10 mouse cellular contexts compared by ENCODE assay signal in genomic region chr14:20768581-20768980, GRCm38 (mm10). TPM values are rescaled to one million over a fixed set of nuclear protein-coding genes. Genes with fewer than 3 reads are reported as not detected.
A peak's percentile ranks its signal among the peaks of the same experiment; 100 is the strongest.
DNase-seq lines count a peak whose midpoint lies in the region; TF ChIP-seq lines count a peak whose summit lies in the region.
"Had no signal": no experiment of that assay in that cellular context is flagged by ENCODE, and none has a peak within 500 bp of the region (broad histone marks: within the 10 kb centered on the region; RNA-seq: fewer than 3 reads in every experiment).

No protein-coding gene starts in this region.

- 43% methylated on average over 5 of the region's 5 CpGs for WGBS in lung, adult 2 months

- H3K4me1 ChIP-seq in lung, adult 2 months (ENCODE audit: control insufficient read depth, insufficient read depth, low read length), result peaks cover 24% of the 10 kb centered on the region

- intact Hi-C loops in gastrocnemius, adult 2 months (cut with DNase I), result loop anchor here (10.0 kb wide), 1 partner anchor 226 kb away; no protein-coding TSS in a partner anchor
- intact Hi-C loops in gastrocnemius, postnatal 36 days (cut with DNase I), result no loop called here

- H3K27ac ChIP-seq in gastrocnemius, adult 2 months, result peak overlapping the region; percentile 86
- H3K27ac ChIP-seq: kidney, embryonic 15.5 days had no signal

- no peak overlapping the region for H3K4me3 ChIP-seq in gastrocnemius, adult 2 months
- no peak overlapping the region for H3K4me3 ChIP-seq in lung, adult 2 months (replicated peaks; ENCODE audit: extremely low read depth, low read depth, low read length)
- H3K4me3 ChIP-seq: kidney, embryonic 15.5 days had no signal

- TF ChIP-seq POLR2A in lung, adult 2 months (IDR thresholded peaks at IDR 0.05; ENCODE audit: borderline replicate concordance, extremely low read depth, low read depth, low read length), result no peak

- DNase-seq in gastrocnemius, adult 2 months, result no peak
- DNase-seq in gastrocnemius, postnatal 36 days, result no peak
- DNase-seq in 3T3-L1 (ENCODE audit: low read depth, low spot score), result peak; percentile 45
- DNase-seq in heart, adult 9 months (ENCODE audit: low spot score in 2 of 2), result peak; percentile 33 to 56
- peak; percentile 68 for DNase-seq in lung, adult 2 months
- no peak for DNase-seq in adrenal gland, postnatal 36 days
- DNase-seq in cerebellum, adult 8-10 months, result no peak
- DNase-seq in B cell, adult 2 months, result no peak
- DNase-seq: cerebellum, adult 2 months had no signal

- TF ChIP-seq CTCF in gastrocnemius, adult 2 months (IDR thresholded peaks at IDR 0.05), result no peak
- no peak for TF ChIP-seq CTCF in lung, adult 2 months (IDR thresholded peaks at IDR 0.05; ENCODE audit: insufficient read depth, low read length)

RNA-seq across cellular contexts. Expression of gene Camk2g, which starts 25.3 kb away (rescaled TPM):
- total RNA-seq in gastrocnemius, adult 2 months (2021), result 100 to 1,000 TPM; 162 to 163 TPM
- total RNA-seq in gastrocnemius, postnatal 36 days (2021), result 100 to 1,000 TPM; 170 to 172 TPM
- polyA plus RNA-seq in lung, adult 2 months (2012; rRNA removed), result 30.1 and 30.9 TPM in 2 replicates
- 10 to 100 TPM; 45.8 to 54.6 TPM for total RNA-seq in adrenal gland, postnatal 36 days (2021)

RNA-seq across cellular contexts. Expression of gene Ndst2, which starts 34.2 kb away (rescaled TPM):
- total RNA-seq in gastrocnemius, adult 2 months (2021), result 1 to 10 TPM; 6.2 to 7.1 TPM
- 1 to 10 TPM; 4.9 to 7.3 TPM for total RNA-seq in gastrocnemius, postnatal 36 days (2021)
- polyA plus RNA-seq in lung, adult 2 months (2012; rRNA removed), result 36.9 and 44.0 TPM in 2 replicates
- 10 to 100 TPM; 24.1 to 26.2 TPM for total RNA-seq in adrenal gland, postnatal 36 days (2021)

Comparison
In these comparisons a context has a peak if more than half of its experiments do, and no peak if none do; other contexts are left out.
1. DNase-seq: peak in 3T3-L1 (single experiment), heart, adult 9 months (2 of 2) and lung, adult 2 months (single experiment); none in gastrocnemius, adult 2 months (single experiment), gastrocnemius, postnatal 36 days (0 of 2), adrenal gland, postnatal 36 days (0 of 2), cerebellum, adult 8-10 months (single experiment) and B cell, adult 2 months (0 of 2).